Mouse (Mus musculus) liver, embryonic 16.5 days (tissue): Measurements from ENCODE around the gene Psmc3ip. TPM values are rescaled to one million over a fixed set of nuclear protein-coding genes. Genes with fewer than 3 reads are reported as not detected.

Experiments
- ATAC-seq: fragments of 200-750 bp; cut with Nextera tagmentation; 2 replicates; pipeline ENCODE4 v1.8.0; 2017; ENCODE audit warnings: low read depth, mild to moderate bottlenecking, moderate number of reproducible peaks, moderate library complexity
- H3K27ac ChIP-seq: fragments of 300-500 bp; sonication (generic); 2 replicates; pipeline ENCODE4 v1.5.1; 2014; ENCODE audit warnings: mild to moderate bottlenecking, low read length
- H3K27me3 ChIP-seq: fragments of 300-500 bp; sonication (generic); 2 replicates; pipeline ENCODE4 v1.6.1; 2014; ENCODE audit warnings: low read depth, low read length, mixed read lengths; ENCODE audit not compliant: control insufficient read depth, insufficient read depth
- H3K36me3 ChIP-seq: fragments of 300-500 bp; sonication (generic); 2 replicates; pipeline ENCODE4 v1.6.1; 2014; ENCODE audit warnings: mild to moderate bottlenecking; ENCODE audit not compliant: control insufficient read depth, insufficient read depth
- H3K4me1 ChIP-seq: fragments of 300-500 bp; sonication (generic); 2 replicates; pipeline ENCODE4 v1.6.1; 2014; ENCODE audit warnings: low read depth, low read length, mixed read lengths; ENCODE audit not compliant: control insufficient read depth
- H3K4me2 ChIP-seq: fragments of 300-500 bp; sonication (generic); 2 replicates; pipeline ENCODE4 v1.6.1; 2014; ENCODE audit warnings: low read depth, low read length, mixed read lengths
- H3K4me3 ChIP-seq: fragments of 300-500 bp; sonication (generic); 2 replicates; pipeline ENCODE4 v1.5.1; 2014; ENCODE audit warnings: low read depth, mild to moderate bottlenecking, low read length
- H3K9ac ChIP-seq: fragments of 300-500 bp; sonication (generic); 2 replicates; pipeline ENCODE4 v1.6.1; 2014; ENCODE audit warnings: low read depth, low read length
- H3K9me3 ChIP-seq: fragments of 300-500 bp; sonication (generic); replicated peaks from 2 replicates; pipeline ENCODE4 v1.6.1; 2016; ENCODE audit warnings: low read length; ENCODE audit not compliant: control insufficient read depth
- WGBS: fragments of 180-500 bp; shearing (Covaris S2); extraction: QIAGEN DNeasy Blood & Tissue Kit; methylation state at CpG from one replicate; pipeline ENCODE4 v1.1.7; 2014; ENCODE audit not compliant: insufficient replicate concordance; 5-methylcytosine and 5-hydroxymethylcytosine counted together
- microRNA-seq: library from miRNA; unstranded; fragments of <30 nt; microRNA quantifications from one replicate; pipeline ENCODE4, GENCODE M21; 2016
- polyA plus RNA-seq: library from polyadenylated mRNA; unstranded; fragments of >200 nt; fragmentation: Nextera tagmentation; extraction: Ambion mirVana; gene quantifications from 2 replicates; pipeline ENCODE4 v1.2.1, GENCODE M21; 2015

The Psmc3ip gene
- polyA plus RNA-seq, 1 experiment from 2014 or later = 11.7 TPM

GRCm38 (mm10) chr11:101045826-101046225 is 49.4 kb downstream of the Psmc3ip start:
- no peak overlapping the region for H3K4me2 ChIP-seq
- no peaks in the 10 kb centered on the region for H3K27me3 ChIP-seq
- H3K4me1 ChIP-seq = no peaks in the 10 kb centered on the region
- no peak for ATAC-seq
- no peak overlapping the region for H3K9ac ChIP-seq
- H3K27ac ChIP-seq = no peak overlapping the region
- H3K9me3 ChIP-seq = no peaks in the 10 kb centered on the region
- WGBS = 87% methylated on average over 4 of the region's 4 CpGs
- no peak overlapping the region for H3K4me3 ChIP-seq
- peaks cover 86% of the 10 kb centered on the region for H3K36me3 ChIP-seq

Small RNA genes lying within 50 kb of the gene (microRNA-seq; reads per million reads assigned to microRNA genes)
- gene Gm27626 = not detected

Other genes with a start within 250 kb of the Psmc3ip start
- gene Stat5b, start 244.7 kb downstream of the Psmc3ip start, polyA plus RNA-seq = 21.8 and 22.6 TPM in 2 replicates
- 8.1 and 8.3 TPM in 2 replicates for gene Stat5a, start 236.1 kb downstream of the Psmc3ip start, polyA plus RNA-seq
- 32.8 and 39.2 TPM in 2 replicates for gene Stat3, start 155.9 kb downstream of the Psmc3ip start, polyA plus RNA-seq
- gene Cavin1, start 124.5 kb downstream of the Psmc3ip start, polyA plus RNA-seq = 26.0 and 29.7 TPM in 2 replicates
- 47.5 and 49.9 TPM in 2 replicates for gene Atp6v0a1, start 86.0 kb downstream of the Psmc3ip start, polyA plus RNA-seq
- 7.1 and 7.2 TPM in 2 replicates for gene Naglu, start 25.4 kb downstream of the Psmc3ip start, polyA plus RNA-seq
- 0.28 and 0.30 TPM in 2 replicates for gene Hsd17b1, start 17.0 kb downstream of the Psmc3ip start, polyA plus RNA-seq
- gene Coasy, start 12.9 kb downstream of the Psmc3ip start, polyA plus RNA-seq = 20.1 and 20.5 TPM in 2 replicates
- gene Mlx, start 8.2 kb downstream of the Psmc3ip start, polyA plus RNA-seq = 23.8 and 24.5 TPM in 2 replicates
- gene Retreg3, start 24.5 kb upstream of the Psmc3ip start, polyA plus RNA-seq = 11.9 and 12.3 TPM in 2 replicates
- 34.3 and 36.6 TPM in 2 replicates for gene Tubg1, start 24.5 kb upstream of the Psmc3ip start, polyA plus RNA-seq
- gene Tubg2, start 60.5 kb upstream of the Psmc3ip start, polyA plus RNA-seq = 0.05 and 0.09 TPM in 2 replicates
- gene Cntnap1, start 75.1 kb upstream of the Psmc3ip start, polyA plus RNA-seq = 0.11 and 0.17 TPM in 2 replicates
- 1.1 and 1.7 TPM in 2 replicates for gene Plekhh3, start 75.9 kb upstream of the Psmc3ip start, polyA plus RNA-seq
- gene Ccr10, start 80.0 kb upstream of the Psmc3ip start, polyA plus RNA-seq = 0.05 and 0.08 TPM in 2 replicates
- 10.8 and 12.5 TPM in 2 replicates for gene Ezh1, start 131.0 kb upstream of the Psmc3ip start, polyA plus RNA-seq
- 20.8 and 21.8 TPM in 2 replicates for gene Ramp2, start 150.6 kb upstream of the Psmc3ip start, polyA plus RNA-seq
- 72.2 and 75.2 TPM in 2 replicates for gene Vps25, start 158.3 kb upstream of the Psmc3ip start, polyA plus RNA-seq
- gene Wnk4, start 165.1 kb upstream of the Psmc3ip start, polyA plus RNA-seq = 4.3 and 5.4 TPM in 2 replicates
- gene Cntd1, start 183.6 kb upstream of the Psmc3ip start, polyA plus RNA-seq = 0.70 and 0.74 TPM in 2 replicates
- 77.7 and 79.9 TPM in 2 replicates for gene Coa3, start 183.7 kb upstream of the Psmc3ip start, polyA plus RNA-seq
- 89.6 and 93.6 TPM in 2 replicates for gene Becn1, start 206.8 kb upstream of the Psmc3ip start, polyA plus RNA-seq
- gene Psme3, start 220.8 kb upstream of the Psmc3ip start, polyA plus RNA-seq = 162 and 170 TPM in 2 replicates
- gene Aoc2, start 229.6 kb upstream of the Psmc3ip start, polyA plus RNA-seq = 1.5 and 1.8 TPM in 2 replicates
- 0.05 TPM in 2 replicates for gene Aoc3, start 235.2 kb upstream of the Psmc3ip start, polyA plus RNA-seq